Mouse (Mus musculus) heart, adult 2 months (tissue): ENCODE results near the gene Osbpl7.

Experiments
- CTCF ChIP-seq: fragments of 200-600 bp; IDR thresholded peaks from 2 replicates; pipeline ENCODE4 v1.8.1; 2022; ENCODE audit warnings: antibody characterized with exemption, mild to moderate bottlenecking, moderate library complexity
- EP300 ChIP-seq: fragments of 200-500 bp; IDR thresholded peaks from 2 replicates; pipeline ENCODE4 v1.6.1; 2011; ENCODE audit warnings: low read depth, low read length, control low read depth; ENCODE audit not compliant: insufficient read depth
- POLR2A ChIP-seq: fragments of 200-500 bp; IDR thresholded peaks from 2 replicates; pipeline ENCODE4 v1.6.1; 2011; ENCODE audit warnings: mild to moderate bottlenecking, low read depth, low read length, control low read depth; ENCODE audit not compliant: insufficient read depth

- TF ChIP-seq CTCF (no peak), POLR2A (no peak), EP300 (no peak)
Observed at GRCm38 (mm10) chr11:97003170-97003569, 47.3 kb upstream of the Osbpl7 start.
